ENCODE assay signal across 8 mouse cellular contexts in the genomic region with DNA sequence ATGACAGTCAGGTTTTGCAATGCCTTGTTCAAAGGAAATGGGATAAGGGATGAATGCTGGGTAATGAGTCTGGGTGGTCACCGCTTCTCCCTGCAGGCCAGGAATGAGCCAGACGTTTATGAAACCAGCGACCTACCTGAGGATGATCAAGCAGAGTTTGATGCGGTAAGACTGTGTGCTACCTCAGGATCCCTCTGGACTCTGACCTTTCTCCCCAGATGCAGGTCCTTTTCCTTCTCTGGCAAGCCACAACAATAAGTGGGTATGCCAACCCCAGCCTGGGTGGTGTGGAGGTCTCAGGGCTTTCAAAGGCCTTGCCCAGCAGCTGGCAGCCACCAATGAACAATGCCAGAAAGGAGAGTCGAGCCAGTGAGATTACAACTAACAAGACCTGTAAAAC. TPM values are rescaled to one million over a fixed set of nuclear protein-coding genes. Genes with fewer than 3 reads are reported as not detected.
DNase-seq lines count a peak whose midpoint lies in the region; ATAC-seq lines count a peak whose summit lies in the region.

No protein-coding gene starts in this region.

- WGBS in heart, embryonic 14.5 days: 69% methylated on average over 5 of the region's 5 CpGs
- WGBS in intestine, embryonic 16.5 days: 64% methylated on average over 5 of the region's 5 CpGs
- 72% methylated on average over 5 of the region's 5 CpGs for WGBS in midbrain, embryonic 13.5 days

- H3K36me3 ChIP-seq in heart, embryonic 14.5 days (ENCODE audit: control insufficient read depth, insufficient read depth, low read length): peaks cover 46% of the 10 kb centered on the region
- H3K36me3 ChIP-seq in intestine, embryonic 16.5 days (ENCODE audit: control insufficient read depth, insufficient read depth, low read length): no peaks in the 10 kb centered on the region
- H3K36me3 ChIP-seq in midbrain, embryonic 13.5 days: peaks cover 38% of the 10 kb centered on the region

- peak overlapping the region; percentile 70 for H3K4me2 ChIP-seq in heart, embryonic 14.5 days (ENCODE audit: low read length)
- peak overlapping the region; percentile 83 for H3K4me2 ChIP-seq in intestine, embryonic 16.5 days (ENCODE audit: low read depth, low read length)
- peak overlapping the region; percentile 92 for H3K4me2 ChIP-seq in midbrain, embryonic 13.5 days (replicated peaks)

- no peaks in the 10 kb centered on the region for H3K9me3 ChIP-seq in heart, embryonic 14.5 days (ENCODE audit: control insufficient read depth, low read length)
- H3K9me3 ChIP-seq in intestine, embryonic 16.5 days (ENCODE audit: control insufficient read depth, low read length): no peaks in the 10 kb centered on the region
- H3K9me3 ChIP-seq in midbrain, embryonic 13.5 days: no peaks in the 10 kb centered on the region

- peak overlapping the region; percentile 100 for H3K9ac ChIP-seq in heart, embryonic 14.5 days (ENCODE audit: low read length)
- H3K9ac ChIP-seq in intestine, embryonic 16.5 days (ENCODE audit: low read depth, low read length): peak overlapping the region; percentile 100
- H3K9ac ChIP-seq in midbrain, embryonic 13.5 days (replicated peaks): peak overlapping the region; percentile 100

- ATAC-seq in heart, embryonic 14.5 days (ENCODE audit: insufficient number of reproducible peaks, insufficient read depth, low FRiP score, low read depth): no peak
- no peak for ATAC-seq in intestine, embryonic 16.5 days
- ATAC-seq in midbrain, embryonic 13.5 days: no peak

- no peak for DNase-seq in heart, adult 11 months
- no peak for DNase-seq in natural killer cell, adult 2 months (ENCODE audit: low spot score in 2 of 2)
- DNase-seq in cerebellum, postnatal 4 days (ENCODE audit: low spot score in 2 of 2): no peak
- DNase-seq in spleen, adult 12 weeks (ENCODE audit: low spot score): no peak

- H3K4me1 ChIP-seq in heart, embryonic 14.5 days (ENCODE audit: control insufficient read depth in 2 of 2, insufficient read depth in 2 of 2, low read length in 2 of 2): peaks cover 16 to 28% of the 10 kb centered on the region in 2 experiments
- H3K4me1 ChIP-seq in brown adipose tissue, adult 24 weeks (ENCODE audit: control insufficient read depth, insufficient read depth, insufficient read length, low read length): peaks cover 7% of the 10 kb centered on the region
- H3K4me1 ChIP-seq in intestine, embryonic 16.5 days (ENCODE audit: control insufficient read depth, insufficient read depth, low read length): peaks cover 23% of the 10 kb centered on the region
- peaks cover 43% of the 10 kb centered on the region for H3K4me1 ChIP-seq in midbrain, embryonic 13.5 days (replicated peaks)

- peaks cover 21% of the 10 kb centered on the region for H3K27me3 ChIP-seq in heart, embryonic 14.5 days (ENCODE audit: control insufficient read depth, insufficient read depth, low read length)
- H3K27me3 ChIP-seq in intestine, embryonic 16.5 days (replicated peaks; ENCODE audit: control insufficient read depth, insufficient read depth, low read length): peaks cover 3% of the 10 kb centered on the region
- peaks cover 12% of the 10 kb centered on the region for H3K27me3 ChIP-seq in midbrain, embryonic 13.5 days

- peak overlapping the region; percentile 95 to 98 for H3K4me3 ChIP-seq in heart, embryonic 14.5 days (ENCODE audit: control insufficient read depth in 1 of 2, insufficient read depth in 1 of 2, low read depth in 1 of 2, low read length in 2 of 2)
- H3K4me3 ChIP-seq in brown adipose tissue, adult 24 weeks (ENCODE audit: insufficient read depth, low read depth, low read length): peak overlapping the region; percentile 86
- H3K4me3 ChIP-seq in intestine, embryonic 16.5 days (ENCODE audit: low read length): peak overlapping the region; percentile 98
- H3K4me3 ChIP-seq in midbrain, embryonic 13.5 days (replicated peaks): peak overlapping the region; percentile 97

- no peak overlapping the region for H3K27ac ChIP-seq in heart, embryonic 14.5 days (replicated peaks in 1 of 2; ENCODE audit: control insufficient read depth in 1 of 2, insufficient read depth in 1 of 2, low read depth in 2 of 2, low read length in 2 of 2)
- H3K27ac ChIP-seq in brown adipose tissue, adult 24 weeks (replicated peaks; ENCODE audit: low read depth, low read length): no peak overlapping the region
- H3K27ac ChIP-seq in intestine, embryonic 16.5 days (ENCODE audit: low read length): no peak overlapping the region
- peak overlapping the region; percentile 35 for H3K27ac ChIP-seq in midbrain, embryonic 13.5 days

RNA-seq across cellular contexts. Expression of gene Dctn2, which starts 1.1 kb away (rescaled TPM):
- 126 and 137 TPM in 2 replicates for polyA plus RNA-seq in heart, embryonic 14.5 days (2014; fragmentation: Nextera tagmentation; extraction: Ambion mirVana)
- polyA plus RNA-seq in brown adipose tissue, adult 24 weeks (2012; ENCODE audit: insufficient read depth, insufficient read length, missing spikeins): 100 and 102 TPM in 2 replicates
- 162 and 170 TPM in 2 replicates for polyA plus RNA-seq in intestine, embryonic 16.5 days (2015; fragmentation: Nextera tagmentation; extraction: Ambion mirVana)
- polyA plus RNA-seq in midbrain, embryonic 13.5 days (2015; fragmentation: Nextera tagmentation; extraction: Ambion mirVana): 310 TPM in 2 replicates

RNA-seq across cellular contexts. Expression of gene Kif5a, which starts 4.2 kb away (rescaled TPM):
- polyA plus RNA-seq in heart, embryonic 14.5 days (2014; fragmentation: Nextera tagmentation; extraction: Ambion mirVana): 0.42 and 1.2 TPM in 2 replicates
- 0.99 and 2.2 TPM in 2 replicates for polyA plus RNA-seq in brown adipose tissue, adult 24 weeks (2012; ENCODE audit: insufficient read depth, insufficient read length, missing spikeins)
- 5.2 and 5.3 TPM in 2 replicates for polyA plus RNA-seq in intestine, embryonic 16.5 days (2015; fragmentation: Nextera tagmentation; extraction: Ambion mirVana)
- polyA plus RNA-seq in midbrain, embryonic 13.5 days (2015; fragmentation: Nextera tagmentation; extraction: Ambion mirVana): 73.0 and 76.7 TPM in 2 replicates

RNA-seq across cellular contexts. Expression of gene Mbd6, which starts 21.5 kb away (rescaled TPM):
- polyA plus RNA-seq in heart, embryonic 14.5 days (2014; fragmentation: Nextera tagmentation; extraction: Ambion mirVana): 13.8 and 16.1 TPM in 2 replicates
- polyA plus RNA-seq in brown adipose tissue, adult 24 weeks (2012; ENCODE audit: insufficient read depth, insufficient read length, missing spikeins): 15.9 and 18.4 TPM in 2 replicates
- polyA plus RNA-seq in intestine, embryonic 16.5 days (2015; fragmentation: Nextera tagmentation; extraction: Ambion mirVana): 9.9 and 11.1 TPM in 2 replicates
- polyA plus RNA-seq in midbrain, embryonic 13.5 days (2015; fragmentation: Nextera tagmentation; extraction: Ambion mirVana): 16.0 and 16.5 TPM in 2 replicates

RNA-seq across cellular contexts. Expression of gene Mars, which starts 44.3 kb away (rescaled TPM):
- polyA plus RNA-seq in heart, embryonic 14.5 days (2014; fragmentation: Nextera tagmentation; extraction: Ambion mirVana): 76.1 and 76.2 TPM in 2 replicates
- polyA plus RNA-seq in brown adipose tissue, adult 24 weeks (2012; ENCODE audit: insufficient read depth, insufficient read length, missing spikeins): 51.3 and 67.4 TPM in 2 replicates
- 96.8 and 108 TPM in 2 replicates for polyA plus RNA-seq in intestine, embryonic 16.5 days (2015; fragmentation: Nextera tagmentation; extraction: Ambion mirVana)
- polyA plus RNA-seq in midbrain, embryonic 13.5 days (2015; fragmentation: Nextera tagmentation; extraction: Ambion mirVana): 122 and 127 TPM in 2 replicates

RNA-seq across cellular contexts. Expression of gene Arhgap9, which starts 54.4 kb away (rescaled TPM):
- 1.3 and 2.4 TPM in 2 replicates for polyA plus RNA-seq in heart, embryonic 14.5 days (2014; fragmentation: Nextera tagmentation; extraction: Ambion mirVana)
- polyA plus RNA-seq in brown adipose tissue, adult 24 weeks (2012; ENCODE audit: insufficient read depth, insufficient read length, missing spikeins): 0.87 and 1.9 TPM in 2 replicates
- polyA plus RNA-seq in intestine, embryonic 16.5 days (2015; fragmentation: Nextera tagmentation; extraction: Ambion mirVana): 7.9 and 9.0 TPM in 2 replicates
- 0.77 and 1.4 TPM in 2 replicates for polyA plus RNA-seq in midbrain, embryonic 13.5 days (2015; fragmentation: Nextera tagmentation; extraction: Ambion mirVana)

Comparison
In these comparisons a context has a peak if more than half of its experiments do, and no peak if none do; other contexts are left out.
1. RNA of gene Kif5a, which starts 4.2 kb away (polyA plus RNA-seq): 73.0 to 76.7 TPM in midbrain, embryonic 13.5 days; 5.2 to 5.3 TPM in intestine, embryonic 16.5 days, 0.42 to 1.2 TPM in heart, embryonic 14.5 days and 0.99 to 2.2 TPM in brown adipose tissue, adult 24 weeks; every median in the first group is over 10 times any median in the second.
2. Peak in every context shown above with its lines, with median percentiles within 50 percentile points of each other: H3K4me2 ChIP-seq, H3K4me3 ChIP-seq and H3K9ac ChIP-seq.